Mouse (Mus musculus): Measurements from ENCODE around the gene 1700019N19Rik. TPM values are rescaled to one million over a fixed set of nuclear protein-coding genes. Genes with fewer than 3 reads are reported as not detected.

Gene 1700019N19Rik
- polyA plus RNA-seq, 1 experiment from 2014 or later = not detected

DNA sequence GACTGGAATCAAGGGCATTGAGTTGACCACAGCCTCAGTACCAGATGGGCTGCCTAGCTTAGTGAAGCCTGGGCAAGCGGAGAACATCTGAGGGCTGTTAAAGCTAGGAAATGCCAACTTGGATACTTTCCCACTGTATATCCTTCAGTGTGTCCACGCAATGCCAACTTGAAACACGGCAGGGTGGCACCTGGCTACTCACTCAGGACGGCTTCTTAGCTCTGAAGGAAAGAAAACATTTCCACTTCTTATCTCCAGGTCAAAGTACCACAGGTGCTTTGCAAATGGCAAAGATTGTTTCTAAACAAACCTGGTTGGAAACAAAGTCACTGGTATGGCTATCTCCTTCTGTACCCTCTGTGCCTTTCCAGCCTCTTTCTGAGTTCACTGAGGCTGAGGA, 35.4 kb downstream of the 1700019N19Rik start:
- no peak for DNase-seq (ENCODE audit: low spot score)
- no peak overlapping the region for H3K27ac ChIP-seq (replicated peaks; ENCODE audit: low read depth, low read length)
- H3K27me3 ChIP-seq (ENCODE audit: control insufficient read depth, insufficient read depth, low read length) = no peaks in the 10 kb centered on the region
- no peaks in the 10 kb centered on the region for H3K36me3 ChIP-seq (replicated peaks; ENCODE audit: control insufficient read depth, insufficient read depth, low read depth, low read length)
- H3K4me1 ChIP-seq (ENCODE audit: control insufficient read depth, insufficient read depth, low read length) = no peaks in the 10 kb centered on the region
- ATAC-seq (replicated peaks; ENCODE audit: insufficient number of reproducible peaks, low FRiP score, low TSS enrichment, low read depth) = no peak
- H3K9ac ChIP-seq (replicated peaks; ENCODE audit: low read length) = no peak overlapping the region
- H3K4me2 ChIP-seq (ENCODE audit: low read depth, low read length) = no peak overlapping the region
- H3K4me3 ChIP-seq (ENCODE audit: low read depth, low read length) = no peak overlapping the region
- H3K9me3 ChIP-seq (replicated peaks; ENCODE audit: control insufficient read depth, low read length) = no peaks in the 10 kb centered on the region
- WGBS = 94% methylated on average over 4 of the region's 4 CpGs

DNA sequence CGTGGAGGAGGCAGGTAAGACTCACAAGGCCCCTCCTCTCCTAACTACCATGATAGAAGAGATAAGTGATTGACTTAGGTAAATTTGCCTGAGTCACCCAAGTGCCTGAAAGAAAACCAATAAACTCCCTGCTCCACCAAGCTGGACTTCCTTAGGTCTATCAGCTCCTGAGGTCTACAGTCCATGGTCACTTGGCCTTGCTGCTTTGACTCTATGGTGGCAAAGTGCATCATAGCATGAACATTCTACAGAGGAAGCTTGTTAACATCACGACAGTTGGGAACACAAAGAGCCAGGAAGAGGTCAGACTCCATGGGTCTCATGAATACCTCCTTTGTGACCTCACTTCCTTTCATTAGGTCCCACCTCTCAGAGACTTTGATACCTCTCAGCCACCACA, 42.8 kb downstream of the 1700019N19Rik start:
- Histone ChIP-seq H3K4me2 (ENCODE audit: low read depth, low read length) (no peak overlapping the region), H3K27ac (replicated peaks; ENCODE audit: low read depth, low read length) (no peak overlapping the region), H3K36me3 (replicated peaks; ENCODE audit: control insufficient read depth, insufficient read depth, low read depth, low read length) (no peaks in the 10 kb centered on the region), H3K9me3 (replicated peaks; ENCODE audit: control insufficient read depth, low read length) (no peaks in the 10 kb centered on the region), H3K4me1 (ENCODE audit: control insufficient read depth, insufficient read depth, low read length) (no peaks in the 10 kb centered on the region), H3K9ac (replicated peaks; ENCODE audit: low read length) (no peak overlapping the region), H3K27me3 (ENCODE audit: control insufficient read depth, insufficient read depth, low read length) (no peaks in the 10 kb centered on the region), H3K4me3 (ENCODE audit: low read depth, low read length) (no peak overlapping the region)
- DNase-seq (ENCODE audit: low spot score) (no peak), ATAC-seq (replicated peaks; ENCODE audit: insufficient number of reproducible peaks, low FRiP score, low TSS enrichment, low read depth) (no peak)
- 65% methylated on average over 2 of the region's 2 CpGs for WGBS

DNA sequence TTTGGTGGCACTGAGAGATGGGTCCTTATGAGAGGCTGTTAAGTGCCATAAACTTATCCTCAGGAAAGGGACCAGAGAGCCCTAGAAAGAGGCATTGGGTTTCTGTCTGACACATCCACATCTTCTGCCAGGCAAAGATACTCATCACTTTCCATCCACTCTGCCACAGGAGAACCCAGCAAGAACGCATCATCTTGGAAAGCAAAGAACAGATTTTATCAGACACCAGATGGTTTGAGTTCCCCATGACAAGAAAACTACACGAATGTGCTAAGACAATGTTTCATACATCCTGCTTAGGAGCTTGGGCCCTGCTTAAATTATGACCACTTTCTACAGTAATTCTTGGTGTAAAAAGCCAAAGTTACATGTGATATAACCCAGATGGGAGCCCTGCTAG, 43.4 kb downstream of the 1700019N19Rik start:
- H3K4me2 ChIP-seq (ENCODE audit: low read depth, low read length) = no peak overlapping the region
- ATAC-seq (replicated peaks; ENCODE audit: insufficient number of reproducible peaks, low FRiP score, low TSS enrichment, low read depth) = no peak
- no peaks in the 10 kb centered on the region for H3K36me3 ChIP-seq (replicated peaks; ENCODE audit: control insufficient read depth, insufficient read depth, low read depth, low read length)
- WGBS = 81% methylated on average over 2 of the region's 2 CpGs
- H3K9me3 ChIP-seq (replicated peaks; ENCODE audit: control insufficient read depth, low read length) = no peaks in the 10 kb centered on the region
- no peak for DNase-seq (ENCODE audit: low spot score)
- no peak overlapping the region for H3K9ac ChIP-seq (replicated peaks; ENCODE audit: low read length)
- no peaks in the 10 kb centered on the region for H3K27me3 ChIP-seq (ENCODE audit: control insufficient read depth, insufficient read depth, low read length)
- no peak overlapping the region for H3K4me3 ChIP-seq (ENCODE audit: low read depth, low read length)
- H3K27ac ChIP-seq (replicated peaks; ENCODE audit: low read depth, low read length) = no peak overlapping the region
- no peaks in the 10 kb centered on the region for H3K4me1 ChIP-seq (ENCODE audit: control insufficient read depth, insufficient read depth, low read length)

DNA sequence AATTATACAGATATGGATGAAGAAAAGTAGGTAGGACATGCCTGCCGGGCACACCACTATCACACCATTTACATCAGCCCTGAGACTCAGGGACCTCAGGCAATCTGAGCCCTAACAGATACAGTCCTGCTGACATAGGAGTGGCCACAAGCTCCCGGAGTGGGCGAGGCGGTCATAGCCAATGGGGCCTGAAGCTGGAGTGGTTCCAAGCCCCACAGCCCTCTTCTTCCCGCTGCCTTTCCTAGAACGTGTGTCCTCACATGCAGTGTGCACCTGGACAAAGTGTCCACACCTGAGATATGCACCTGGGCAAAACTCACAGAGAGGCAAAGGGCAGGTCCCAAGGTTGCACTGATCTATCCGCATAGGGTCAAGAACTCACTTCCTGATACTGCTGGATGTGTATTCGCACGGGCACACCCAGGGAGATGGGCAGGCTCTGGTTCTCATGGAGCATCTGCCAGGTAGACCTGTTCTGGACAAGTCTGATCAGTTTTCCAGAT, 46.7 kb downstream of the 1700019N19Rik start:
- Histone ChIP-seq H3K4me1 (ENCODE audit: control insufficient read depth, insufficient read depth, low read length) (no peaks in the 10 kb centered on the region), H3K4me2 (ENCODE audit: low read depth, low read length) (no peak overlapping the region), H3K4me3 (ENCODE audit: low read depth, low read length) (no peak overlapping the region), H3K27me3 (ENCODE audit: control insufficient read depth, insufficient read depth, low read length) (no peaks in the 10 kb centered on the region), H3K9me3 (replicated peaks; ENCODE audit: control insufficient read depth, low read length) (no peaks in the 10 kb centered on the region), H3K27ac (replicated peaks; ENCODE audit: low read depth, low read length) (no peak overlapping the region), H3K36me3 (replicated peaks; ENCODE audit: control insufficient read depth, insufficient read depth, low read depth, low read length) (no peaks in the 10 kb centered on the region), H3K9ac (replicated peaks; ENCODE audit: low read length) (no peak overlapping the region)
- ATAC-seq (replicated peaks; ENCODE audit: insufficient number of reproducible peaks, low FRiP score, low TSS enrichment, low read depth) = no peak
- DNase-seq (ENCODE audit: low spot score) = no peak
- WGBS = 90% methylated on average over 9 of the region's 9 CpGs

DNA sequence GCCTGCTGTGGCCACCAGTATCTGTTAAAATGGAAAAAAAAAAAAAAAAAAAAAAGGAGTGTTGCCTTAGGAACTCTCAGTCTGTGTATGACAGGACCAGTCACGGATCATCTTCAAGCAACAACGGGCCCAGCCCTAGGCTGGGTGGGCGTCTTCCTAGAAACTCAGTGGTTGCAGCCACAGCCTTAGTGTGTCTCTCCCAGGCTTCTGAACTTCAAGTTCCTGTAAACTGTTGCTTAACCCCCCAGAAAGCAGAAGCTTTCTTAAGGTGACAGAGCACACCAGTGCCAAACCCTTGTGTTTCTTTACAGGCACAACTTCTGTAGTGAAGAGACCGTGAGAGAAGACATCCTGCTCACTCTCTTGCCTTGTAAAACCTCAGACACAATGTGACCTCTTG, 50.5 kb downstream of the 1700019N19Rik start:
- H3K9me3 ChIP-seq (replicated peaks; ENCODE audit: control insufficient read depth, low read length) = no peaks in the 10 kb centered on the region
- DNase-seq (ENCODE audit: low spot score) = no peak

DNA sequence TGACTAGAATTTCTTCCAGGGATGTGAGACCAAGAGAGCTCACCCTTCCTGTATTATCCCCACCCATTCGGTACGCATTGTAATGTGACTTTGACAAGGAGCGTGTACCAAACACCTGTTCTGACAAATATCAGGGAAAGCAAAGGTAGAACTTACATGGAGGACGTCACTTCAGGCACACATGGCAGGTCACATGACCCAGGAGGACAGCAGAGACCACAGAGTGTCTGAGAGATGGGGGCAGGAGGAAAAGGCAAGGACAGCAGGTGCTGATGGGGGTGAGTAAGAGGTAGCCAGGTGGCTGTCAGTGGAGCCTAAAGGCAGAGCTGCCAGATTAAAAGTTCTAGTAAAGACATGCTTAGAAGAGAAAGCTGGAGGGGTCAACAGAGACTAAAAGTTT, 51.5 kb downstream of the 1700019N19Rik start:
- Histone ChIP-seq H3K27me3 (ENCODE audit: control insufficient read depth, insufficient read depth, low read length) (no peaks in the 10 kb centered on the region), H3K27ac (replicated peaks; ENCODE audit: low read depth, low read length) (no peak overlapping the region), H3K9ac (replicated peaks; ENCODE audit: low read length) (no peak overlapping the region), H3K36me3 (replicated peaks; ENCODE audit: control insufficient read depth, insufficient read depth, low read depth, low read length) (no peaks in the 10 kb centered on the region), H3K4me1 (ENCODE audit: control insufficient read depth, insufficient read depth, low read length) (no peaks in the 10 kb centered on the region), H3K4me3 (ENCODE audit: low read depth, low read length) (no peak overlapping the region), H3K9me3 (replicated peaks; ENCODE audit: control insufficient read depth, low read length) (no peaks in the 10 kb centered on the region), H3K4me2 (ENCODE audit: low read depth, low read length) (no peak overlapping the region)
- DNase-seq (ENCODE audit: low spot score) (no peak), ATAC-seq (replicated peaks; ENCODE audit: insufficient number of reproducible peaks, low FRiP score, low TSS enrichment, low read depth) (no peak)
- WGBS = 80% methylated on average over 4 of the region's 4 CpGs

More for the DNA sequence above, 50.5 kb downstream of the 1700019N19Rik start:
- no peak for ATAC-seq (replicated peaks; ENCODE audit: insufficient number of reproducible peaks, low FRiP score, low TSS enrichment, low read depth)
- H3K9ac ChIP-seq (replicated peaks; ENCODE audit: low read length) = no peak overlapping the region
- no peak overlapping the region for H3K27ac ChIP-seq (replicated peaks; ENCODE audit: low read depth, low read length)
- H3K4me2 ChIP-seq (ENCODE audit: low read depth, low read length) = no peak overlapping the region
- H3K36me3 ChIP-seq (replicated peaks; ENCODE audit: control insufficient read depth, insufficient read depth, low read depth, low read length) = no peaks in the 10 kb centered on the region
- WGBS = 83% methylated on average over 4 of the region's 4 CpGs
- H3K4me1 ChIP-seq (ENCODE audit: control insufficient read depth, insufficient read depth, low read length) = no peaks in the 10 kb centered on the region
- no peaks in the 10 kb centered on the region for H3K27me3 ChIP-seq (ENCODE audit: control insufficient read depth, insufficient read depth, low read length)
- no peak overlapping the region for H3K4me3 ChIP-seq (ENCODE audit: low read depth, low read length)

DNA sequence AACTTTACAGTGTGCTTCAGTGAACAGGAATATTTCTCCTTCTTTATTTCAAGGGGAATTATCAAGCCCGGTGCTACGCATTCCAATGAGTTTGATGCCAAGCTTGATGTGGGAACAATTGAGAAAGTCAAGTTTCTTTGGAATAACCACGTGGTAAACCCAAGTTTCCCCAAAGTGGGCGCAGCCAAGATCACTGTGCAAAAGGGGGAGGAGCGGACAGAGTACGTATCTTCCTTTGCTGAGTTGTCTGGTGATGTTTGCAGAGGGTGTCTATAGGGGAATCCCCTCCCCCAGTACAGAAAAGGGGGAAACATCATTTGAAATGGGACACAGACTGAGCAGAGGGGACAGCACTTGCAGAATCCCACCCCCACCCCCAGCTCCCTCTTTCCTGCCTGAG, 53.2 kb downstream of the 1700019N19Rik start:
- no peak for DNase-seq (ENCODE audit: low spot score)
- H3K27me3 ChIP-seq (ENCODE audit: control insufficient read depth, insufficient read depth, low read length) = no peaks in the 10 kb centered on the region

DNA sequence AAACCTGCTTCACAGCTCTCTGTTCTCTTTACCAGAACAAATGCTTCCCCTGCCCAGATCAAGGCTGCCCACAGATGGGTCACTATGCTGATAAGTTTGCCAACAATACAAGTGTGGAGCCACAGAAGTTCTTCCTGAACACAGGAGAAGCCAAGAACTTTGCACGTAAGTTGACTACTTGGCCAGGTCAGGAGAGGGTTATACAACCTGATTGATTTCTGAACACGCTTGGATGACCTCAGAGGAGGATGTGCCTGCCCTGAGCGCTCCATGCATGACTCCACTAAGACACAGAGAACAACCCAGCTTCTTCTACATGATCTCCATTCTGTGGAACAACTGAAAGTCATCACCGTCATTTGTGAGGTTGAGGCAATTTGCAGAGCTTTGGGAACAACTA, 56.1 kb downstream of the 1700019N19Rik start:
- Histone ChIP-seq H3K36me3 (replicated peaks; ENCODE audit: control insufficient read depth, insufficient read depth, low read depth, low read length) (no peaks in the 10 kb centered on the region), H3K4me1 (ENCODE audit: control insufficient read depth, insufficient read depth, low read length) (no peaks in the 10 kb centered on the region), H3K9ac (replicated peaks; ENCODE audit: low read length) (no peak overlapping the region), H3K27ac (replicated peaks; ENCODE audit: low read depth, low read length) (no peak overlapping the region), H3K4me2 (ENCODE audit: low read depth, low read length) (no peak overlapping the region), H3K4me3 (ENCODE audit: low read depth, low read length) (no peak overlapping the region), H3K9me3 (replicated peaks; ENCODE audit: control insufficient read depth, low read length) (no peaks in the 10 kb centered on the region), H3K27me3 (ENCODE audit: control insufficient read depth, insufficient read depth, low read length) (no peaks in the 10 kb centered on the region)
- 88% methylated on average over 4 of the region's 4 CpGs for WGBS
- no peak for ATAC-seq (replicated peaks; ENCODE audit: insufficient number of reproducible peaks, low FRiP score, low TSS enrichment, low read depth)
- DNase-seq (ENCODE audit: low spot score) = no peak

More for the DNA sequence above, 53.2 kb downstream of the 1700019N19Rik start:
- no peak overlapping the region for H3K9ac ChIP-seq (replicated peaks; ENCODE audit: low read length)
- no peaks in the 10 kb centered on the region for H3K4me1 ChIP-seq (ENCODE audit: control insufficient read depth, insufficient read depth, low read length)
- no peak overlapping the region for H3K4me2 ChIP-seq (ENCODE audit: low read depth, low read length)
- no peak for ATAC-seq (replicated peaks; ENCODE audit: insufficient number of reproducible peaks, low FRiP score, low TSS enrichment, low read depth)
- H3K4me3 ChIP-seq (ENCODE audit: low read depth, low read length) = no peak overlapping the region
- no peak overlapping the region for H3K27ac ChIP-seq (replicated peaks; ENCODE audit: low read depth, low read length)
- WGBS = 78% methylated on average over 6 of the region's 6 CpGs
- H3K36me3 ChIP-seq (replicated peaks; ENCODE audit: control insufficient read depth, insufficient read depth, low read depth, low read length) = no peaks in the 10 kb centered on the region
- no peaks in the 10 kb centered on the region for H3K9me3 ChIP-seq (replicated peaks; ENCODE audit: control insufficient read depth, low read length)

Data from embryonic facial prominence, embryonic 11.5 days (tissue).